ENCODE assay signal across 20 mouse cellular contexts in the genomic region with DNA sequence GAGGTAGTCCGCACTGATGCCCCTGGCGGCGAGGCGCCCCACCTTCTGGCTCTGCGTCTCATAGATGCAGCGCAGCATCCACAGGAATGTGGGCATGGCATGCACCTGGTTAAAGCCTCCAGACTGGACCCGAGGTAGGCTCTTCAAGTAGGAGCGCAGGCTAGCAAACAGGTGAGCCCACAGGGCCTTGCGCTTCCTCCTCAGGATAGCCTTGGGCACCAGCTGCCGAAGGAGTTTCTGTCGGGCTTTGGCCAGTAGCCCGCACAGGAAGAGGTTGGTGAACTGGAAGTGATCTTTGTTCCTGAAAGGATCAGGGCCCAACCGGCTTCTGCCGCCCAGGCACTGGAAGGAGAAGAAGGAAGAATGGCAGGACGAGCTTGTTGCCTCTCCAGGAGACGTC. TPM values are rescaled to one million over a fixed set of nuclear protein-coding genes. Genes with fewer than 3 reads are reported as not detected.
DNase-seq lines count a peak whose midpoint lies in the region; ATAC-seq and TF ChIP-seq lines count a peak whose summit lies in the region.
"Had no signal": no experiment of that assay in that cellular context is flagged by ENCODE, and none has a peak within 500 bp of the region (broad histone marks: within the 10 kb centered on the region; RNA-seq: fewer than 3 reads in every experiment).

No protein-coding gene starts in this region.

- intact Hi-C loops in heart, postnatal 14 days (cut with DNase I), result no loop called here

- H3K9ac ChIP-seq in heart, embryonic 13.5 days, result no peak overlapping the region
- H3K9ac ChIP-seq in embryonic facial prominence, embryonic 11.5 days (replicated peaks; ENCODE audit: low read length), result no peak overlapping the region
- H3K9ac ChIP-seq: embryonic facial prominence, embryonic 15.5 days; limb, embryonic 15.5 days; liver, embryonic 15.5 days; midbrain, embryonic 12.5 days had no signal

- no peak overlapping the region for H3K27ac ChIP-seq in heart, embryonic 13.5 days (replicated peaks)
- no peak overlapping the region for H3K27ac ChIP-seq in embryonic facial prominence, embryonic 11.5 days (replicated peaks; ENCODE audit: low read depth, low read length)
- H3K27ac ChIP-seq in thymus, adult 2 months (ENCODE audit: control insufficient read depth, insufficient read depth, low read length), result no peak overlapping the region
- H3K27ac ChIP-seq: embryonic facial prominence, embryonic 15.5 days; heart, adult 2 months; hindbrain, postnatal 0 days; limb, embryonic 15.5 days; liver, embryonic 15.5 days; midbrain, embryonic 12.5 days had no signal

- peaks cover 11% of the 10 kb centered on the region for H3K36me3 ChIP-seq in heart, embryonic 13.5 days
- H3K36me3 ChIP-seq in E14TG2a.4 (ENCODE audit: insufficient read depth, low read length), result no peaks in the 10 kb centered on the region
- H3K36me3 ChIP-seq in embryonic facial prominence, embryonic 11.5 days (replicated peaks; ENCODE audit: control insufficient read depth, insufficient read depth, low read depth, low read length), result no peaks in the 10 kb centered on the region
- no peaks in the 10 kb centered on the region for H3K36me3 ChIP-seq in thymus, adult 2 months (ENCODE audit: control insufficient read depth, insufficient read depth, low read length)
- H3K36me3 ChIP-seq: liver, embryonic 15.5 days; midbrain, embryonic 12.5 days had no signal

- TF ChIP-seq POLR2A in thymus, adult 2 months (IDR thresholded peaks at IDR 0.05; ENCODE audit: control insufficient read depth, extremely low read depth, insufficient read depth, low read length, poor library complexity), result no peak

- DNase-seq in cerebellum, postnatal 10 days, result peak; percentile 18 to 20
- no peak for DNase-seq in cerebellum, postnatal 4 days (ENCODE audit: low spot score in 2 of 2)
- no peak for DNase-seq in heart, postnatal 14 days
- peak; percentile 13 for DNase-seq in embryonic facial prominence, embryonic 11.5 days (ENCODE audit: low spot score)
- DNase-seq in c-Kit-positive CD71-positive TER-119-positive erythroid progenitor cells, embryonic 14.5 days (ENCODE audit: low spot score), result no peak
- DNase-seq in thymus, adult 2 months, result no peak
- DNase-seq: cerebellum, adult 8-10 months; gastrocnemius, postnatal 10 days; heart, adult 2 months; heart, postnatal 4 days; kidney, adult 18-20 months; layer of hippocampus, adult 9-11 months; lung, postnatal 10 days had no signal

- no peaks in the 10 kb centered on the region for H3K9me3 ChIP-seq in heart, embryonic 13.5 days
- no peaks in the 10 kb centered on the region for H3K9me3 ChIP-seq in E14TG2a.4 (ENCODE audit: low read length)
- no peaks in the 10 kb centered on the region for H3K9me3 ChIP-seq in embryonic facial prominence, embryonic 11.5 days (replicated peaks; ENCODE audit: control insufficient read depth, low read length)
- H3K9me3 ChIP-seq: embryonic facial prominence, embryonic 15.5 days; limb, embryonic 15.5 days; liver, embryonic 15.5 days; midbrain, embryonic 12.5 days had no signal

- no peak for ATAC-seq in heart, embryonic 13.5 days (ENCODE audit: extremely low read depth, insufficient number of reproducible peaks, low FRiP score, low TSS enrichment)
- ATAC-seq in embryonic facial prominence, embryonic 11.5 days (replicated peaks; ENCODE audit: insufficient number of reproducible peaks, low FRiP score, low TSS enrichment, low read depth), result no peak

- WGBS in heart, embryonic 13.5 days, result 57% methylated on average over 16 of the region's 16 CpGs
- 66% methylated on average over 16 of the region's 16 CpGs for WGBS in embryonic facial prominence, embryonic 11.5 days
- WGBS in thymus, adult 2 months, result 93% methylated on average over 16 of the region's 16 CpGs

- peaks cover 50% of the 10 kb centered on the region for H3K27me3 ChIP-seq in heart, embryonic 13.5 days (replicated peaks)
- peaks cover 76% of the 10 kb centered on the region for H3K27me3 ChIP-seq in E14TG2a.4 (ENCODE audit: insufficient read depth, low read length)
- peaks cover 7% of the 10 kb centered on the region for H3K27me3 ChIP-seq in embryonic facial prominence, embryonic 11.5 days (ENCODE audit: control insufficient read depth, insufficient read depth, low read length)
- H3K27me3 ChIP-seq in thymus, adult 2 months (ENCODE audit: control insufficient read depth, insufficient read depth, low read length), result no peaks in the 10 kb centered on the region

- H3K4me1 ChIP-seq in heart, embryonic 13.5 days, result peaks cover 10% of the 10 kb centered on the region
- peaks cover 44% of the 10 kb centered on the region for H3K4me1 ChIP-seq in E14TG2a.4 (replicated peaks; ENCODE audit: low read depth, low read length)
- H3K4me1 ChIP-seq in embryonic facial prominence, embryonic 11.5 days (ENCODE audit: control insufficient read depth, insufficient read depth, low read length), result peaks cover 3% of the 10 kb centered on the region; the same call in 1 of the 2 replicates
- peaks cover 2% of the 10 kb centered on the region; the same call in 1 of the 2 replicates for H3K4me1 ChIP-seq in thymus, adult 2 months (replicated peaks; ENCODE audit: control insufficient read depth, insufficient read depth, low read length)

- TF ChIP-seq CTCF in E14TG2a.4 (conservative IDR thresholded peaks at IDR 0.05; ENCODE audit: low read length), result no peak
- TF ChIP-seq CTCF in thymus, adult 2 months (IDR thresholded peaks at IDR 0.05; ENCODE audit: borderline replicate concordance, control insufficient read depth, extremely low read depth, insufficient read depth, low read length, poor library complexity), result no peak

- H3K4me2 ChIP-seq in heart, embryonic 13.5 days, result peak overlapping the region; percentile 51; the same call in 1 of the 2 replicates
- H3K4me2 ChIP-seq in embryonic facial prominence, embryonic 11.5 days (ENCODE audit: low read depth, low read length), result no peak overlapping the region
- H3K4me2 ChIP-seq: embryonic facial prominence, embryonic 15.5 days; limb, embryonic 15.5 days; liver, embryonic 15.5 days; midbrain, embryonic 12.5 days had no signal

- no peak overlapping the region for H3K4me3 ChIP-seq in heart, embryonic 13.5 days
- peak overlapping the region; percentile 70 for H3K4me3 ChIP-seq in E14TG2a.4 (replicated peaks; ENCODE audit: low read length)
- H3K4me3 ChIP-seq in embryonic facial prominence, embryonic 11.5 days (ENCODE audit: low read depth, low read length), result no peak overlapping the region
- H3K4me3 ChIP-seq in thymus, adult 2 months (ENCODE audit: control insufficient read depth, insufficient read depth, low read length), result no peak overlapping the region
- H3K4me3 ChIP-seq: embryonic facial prominence, embryonic 15.5 days; heart, adult 2 months; limb, embryonic 15.5 days; liver, embryonic 15.5 days; midbrain, embryonic 12.5 days had no signal

RNA-seq across cellular contexts. Expression of gene Nod1, which starts 29.1 kb away (rescaled TPM):
- polyA plus RNA-seq in heart, embryonic 13.5 days (2015; fragmentation: Nextera tagmentation; extraction: Ambion mirVana), result 3.8 and 4.2 TPM in 2 replicates
- 10 to 100 TPM; 17.5 to 20.6 TPM for total RNA-seq in heart, postnatal 14 days (2021)
- 1.9 and 2.3 TPM in 2 replicates for polyA plus RNA-seq in embryonic facial prominence, embryonic 11.5 days (2014; fragmentation: Nextera tagmentation; extraction: Ambion mirVana)
- polyA plus RNA-seq in thymus, adult 2 months (2012; rRNA removed), result 13.5 and 18.3 TPM in 2 replicates

RNA-seq across cellular contexts. Expression of gene Ggct, which starts 49.5 kb away (rescaled TPM):
- polyA plus RNA-seq in heart, embryonic 13.5 days (2015; fragmentation: Nextera tagmentation; extraction: Ambion mirVana), result 6.3 and 6.9 TPM in 2 replicates
- total RNA-seq in heart, postnatal 14 days (2021), result 10 to 100 TPM; 15.0 to 17.8 TPM
- 10.5 and 13.0 TPM in 2 replicates for polyA plus RNA-seq in embryonic facial prominence, embryonic 11.5 days (2014; fragmentation: Nextera tagmentation; extraction: Ambion mirVana)
- polyA plus RNA-seq in thymus, adult 2 months (2012; rRNA removed), result 1.2 and 1.8 TPM in 2 replicates

Comparison
In these comparisons a context has a peak if more than half of its experiments do, and no peak if none do; other contexts are left out.
1. DNase-seq: peak in cerebellum, postnatal 10 days (2 of 2) and embryonic facial prominence, embryonic 11.5 days (single experiment); none in cerebellum, postnatal 4 days (0 of 2), heart, postnatal 14 days (0 of 2), c-Kit-positive CD71-positive TER-119-positive erythroid progenitor cells, embryonic 14.5 days (single experiment) and thymus, adult 2 months (single experiment).